11 mouse cellular contexts compared by ENCODE assay signal in the genomic region with DNA sequence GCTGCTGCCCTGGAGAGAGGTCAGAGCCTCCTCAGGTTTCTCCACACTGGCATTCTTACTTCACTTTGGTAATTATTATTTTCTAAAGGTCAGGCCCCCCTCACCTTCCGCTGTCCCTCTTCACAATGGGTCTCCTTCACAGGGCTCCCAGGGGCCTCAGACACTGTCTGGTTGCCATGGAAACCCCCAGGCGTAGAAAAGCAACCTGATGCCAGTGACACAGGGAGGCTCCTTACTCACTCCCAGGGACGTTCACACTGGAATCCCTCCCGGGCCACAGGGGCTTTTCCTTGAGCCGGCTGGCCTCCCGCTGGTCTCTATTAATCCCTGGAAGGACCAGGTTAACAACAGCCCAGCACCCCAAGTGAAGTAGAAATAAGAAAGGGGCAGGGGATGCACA. TPM values are rescaled to one million over a fixed set of nuclear protein-coding genes. Genes with fewer than 3 reads are reported as not detected.
DNase-seq lines count a peak whose midpoint lies in the region; ATAC-seq lines count a peak whose summit lies in the region.
"Had no signal": no experiment of that assay in that cellular context is flagged by ENCODE, and none has a peak within 500 bp of the region (broad histone marks: within the 10 kb centered on the region; RNA-seq: fewer than 3 reads in every experiment).

No protein-coding gene starts in this region.

- peaks cover 38% of the 10 kb centered on the region for H3K4me1 ChIP-seq in midbrain, embryonic 14.5 days (ENCODE audit: control insufficient read depth, insufficient read depth, low read length)

- WGBS in midbrain, embryonic 14.5 days: under 1% methylated on average over 6 of the region's 6 CpGs

- peak; percentile 42 for DNase-seq in adrenal gland, postnatal 14 days
- DNase-seq in adrenal gland, postnatal 4 days (ENCODE audit: low spot score in 2 of 2): no peak
- DNase-seq in brain, adult 2 months (ENCODE audit: low read depth, low spot score): peak; percentile 31
- DNase-seq in forelimb bud, embryonic 11.5 days (ENCODE audit: low read depth, low spot score): peak; percentile 90
- peak; percentile 87 for DNase-seq in midbrain, embryonic 14.5 days
- DNase-seq in thymus, postnatal 36 days: no peak
- DNase-seq in left cerebral cortex, adult 11 months (ENCODE audit: low spot score): no peak
- DNase-seq: adrenal gland, adult 8-10 months; right cerebral cortex, postnatal 4 days had no signal

- no peaks in the 10 kb centered on the region for H3K27me3 ChIP-seq in midbrain, embryonic 14.5 days (ENCODE audit: control insufficient read depth, insufficient read depth, low read length)

- no peaks in the 10 kb centered on the region for H3K9me3 ChIP-seq in midbrain, embryonic 14.5 days (ENCODE audit: control insufficient read depth, low read length)

- peaks cover 12% of the 10 kb centered on the region for H3K36me3 ChIP-seq in midbrain, embryonic 14.5 days (ENCODE audit: control insufficient read depth, insufficient read depth, low read length)

- H3K4me3 ChIP-seq in midbrain, embryonic 14.5 days (replicated peaks; ENCODE audit: low read depth, low read length): no peak overlapping the region

- H3K4me2 ChIP-seq in midbrain, embryonic 14.5 days (ENCODE audit: low read length): peak overlapping the region; percentile 40

- peak overlapping the region; percentile 81 for H3K27ac ChIP-seq in midbrain, embryonic 14.5 days (replicated peaks; ENCODE audit: low read depth, low read length)

- ATAC-seq in midbrain, embryonic 14.5 days (ENCODE audit: low FRiP score, low TSS enrichment): 0 out of 2 replicates have a peak, but pooled peaks have one; percentile 34
- no peak for ATAC-seq in erythroid progenitor cell, adult 5-6 weeks (replicated peaks; ENCODE audit: low FRiP score, poor library complexity, severe bottlenecking)
- ATAC-seq: inflammation-experienced regulatory T-cells, adult 6 months had no signal

- H3K9ac ChIP-seq in midbrain, embryonic 14.5 days (replicated peaks; ENCODE audit: low read length): no peak overlapping the region; the same call in 1 of the 2 replicates

RNA-seq across cellular contexts. Expression of gene Col2a1, which starts 14.4 kb away (rescaled TPM):
- 0.23 TPM in 1 of 2 replicates, not detected in the other for total RNA-seq in adrenal gland, postnatal 14 days (2021)
- total RNA-seq in adrenal gland, postnatal 4 days (2021): 1 to 10 TPM; 3.8 TPM
- polyA plus RNA-seq in midbrain, embryonic 14.5 days (2014; fragmentation: Nextera tagmentation; extraction: Ambion mirVana): 39.3 and 45.2 TPM in 2 replicates
- total RNA-seq in erythroid progenitor cell, adult 5-6 weeks (2015; ENCODE audit: low replicate concordance): not detected in 2 replicates
- not detected in 2 replicates for total RNA-seq in erythroid progenitor cell, adult 5-6 weeks (2017; ENCODE audit: low replicate concordance)
- polyA plus RNA-seq: inflammation-experienced regulatory T-cells, adult 6 months had no signal

RNA-seq across cellular contexts. Expression of gene Tmem106c, which starts 26.1 kb away (rescaled TPM):
- total RNA-seq in adrenal gland, postnatal 14 days (2021): 39.4 and 40.9 TPM in 2 replicates
- total RNA-seq in adrenal gland, postnatal 4 days (2021): 10 to 100 TPM; 69.8 to 70.7 TPM
- 52.3 and 63.6 TPM in 2 replicates for polyA plus RNA-seq in midbrain, embryonic 14.5 days (2014; fragmentation: Nextera tagmentation; extraction: Ambion mirVana)
- total RNA-seq in erythroid progenitor cell, adult 5-6 weeks (2015; ENCODE audit: low replicate concordance): 2.1 and 2.5 TPM in 2 replicates
- 3.9 and 4.9 TPM in 2 replicates for total RNA-seq in erythroid progenitor cell, adult 5-6 weeks (2017; ENCODE audit: low replicate concordance)

Comparison
In these comparisons a context has a peak if more than half of its experiments do, and no peak if none do; other contexts are left out.
1. DNase-seq: peak in adrenal gland, postnatal 14 days (single experiment), brain, adult 2 months (single experiment), forelimb bud, embryonic 11.5 days (single experiment) and midbrain, embryonic 14.5 days (single experiment); none in adrenal gland, postnatal 4 days (0 of 2), thymus, postnatal 36 days (0 of 2) and left cerebral cortex, adult 11 months (single experiment).